Mouse (Mus musculus): ENCODE results near the gene Olfr572. TPM values are rescaled to one million over a fixed set of nuclear protein-coding genes. Genes with fewer than 3 reads are reported as not detected.

Gene Olfr572
- total and polyA plus RNA-seq, 3 experiments: not detected

GRCm38 (mm10) chr7:102974399-102974798, 50.2 kb downstream of the Olfr572 start:
- Histone ChIP-seq H3K4me2 (ENCODE audit: insufficient read depth, low read depth, poor library complexity, severe bottlenecking) (no peak overlapping the region), H3K4me1 (ENCODE audit: control insufficient read depth in 1 of 2, insufficient read depth in 2 of 2) (no peaks in the 10 kb centered on the region), H3K9ac (ENCODE audit: insufficient read depth, low read depth) (no peak overlapping the region), H3K79me2 (replicated peaks; ENCODE audit: control insufficient read depth, extremely low read depth, insufficient read depth, poor library complexity, severe bottlenecking) (no peaks in the 10 kb centered on the region), H3K4me3 (replicated peaks in 1 of 3; ENCODE audit: low read depth in 2 of 3, low read length in 2 of 3, poor library complexity in 1 of 3) (no peak overlapping the region), H3K9me3 (replicated peaks; ENCODE audit: low read length) (no peaks in the 10 kb centered on the region), H3K27me3 (replicated peaks) (no peaks in the 10 kb centered on the region), H3K36me3 (replicated peaks in 1 of 2; ENCODE audit: control insufficient read depth in 1 of 2, insufficient read depth in 1 of 2, low read length in 1 of 2) (no peaks in the 10 kb centered on the region), H3K27ac (ENCODE audit: insufficient read depth, low read depth) (no peak overlapping the region)
- in situ Hi-C loops (cut with MboI; ENCODE audit: low pct_ligation_motif_present, low pct_unique_long_range_greater_than_20kb, low sequenced_read_pairs): no loop called here
- TF ChIP-seq MYC (IDR thresholded peaks at IDR 0.05; ENCODE audit: low read depth, low read length): no peak
- TF ChIP-seq RAD21 (IDR thresholded peaks at IDR 0.05; ENCODE audit: low read depth, low read length): no peak
- no peak for TF ChIP-seq ETS1 (conservative IDR thresholded peaks at IDR 0.05; ENCODE audit: low read depth, low read length)
- no peak for TF ChIP-seq USF1 (IDR thresholded peaks at IDR 0.05; ENCODE audit: low read depth, low read length)
- no peak for TF ChIP-seq SIN3A (IDR thresholded peaks at IDR 0.05; ENCODE audit: low read length)
- TF ChIP-seq NRF1 (IDR thresholded peaks at IDR 0.05; ENCODE audit: low read depth, low read length): no peak
- TF ChIP-seq GABPA (IDR thresholded peaks at IDR 0.05; ENCODE audit: insufficient replicate concordance, low read depth, low read length): no peak
- no peak for TF ChIP-seq MAX (IDR thresholded peaks at IDR 0.05; ENCODE audit: low read length)
- no peak for TF ChIP-seq ZMIZ1 (IDR thresholded peaks at IDR 0.05; ENCODE audit: low read depth, low read length)
- TF ChIP-seq RCOR1 (conservative IDR thresholded peaks at IDR 0.05; ENCODE audit: low read depth, low read length): no peak
- TF ChIP-seq TBP (conservative IDR thresholded peaks at IDR 0.05; ENCODE audit: low read depth, low read length): no peak
- TF ChIP-seq NELFE (IDR thresholded peaks at IDR 0.05; ENCODE audit: low read depth, low read length): no peak
- no peak for TF ChIP-seq JUN (IDR thresholded peaks at IDR 0.05; ENCODE audit: insufficient read depth, low read depth, low read length)
- no peak for TF ChIP-seq IRF4 (IDR thresholded peaks at IDR 0.05; ENCODE audit: low read depth, low read length)
- DNase-seq (ENCODE audit: extremely low read depth): no peak
- dilution Hi-C loops (cut with MboI; ENCODE audit: extremely low pct_ligation_motif_present, extremely low pct_unique_long_range_greater_than_20kb, low sequenced_read_pairs): no loop called here

GRCm38 (mm10) chr7:102975843-102976242, 51.6 kb downstream of the Olfr572 start, which contains the start of gene Olfr577:
TSS of gene Olfr577 (minus strand) at chr7:102975943.
- Histone ChIP-seq H3K36me3 (replicated peaks in 1 of 2; ENCODE audit: control insufficient read depth in 1 of 2, insufficient read depth in 1 of 2, low read length in 1 of 2) (no peaks in the 10 kb centered on the region), H3K9me3 (replicated peaks; ENCODE audit: low read length) (no peaks in the 10 kb centered on the region), H3K27ac (ENCODE audit: insufficient read depth, low read depth) (no peak within 1 kb of the TSS), H3K4me2 (ENCODE audit: insufficient read depth, low read depth, poor library complexity, severe bottlenecking) (no peak within 1 kb of the TSS), H3K4me1 (ENCODE audit: control insufficient read depth in 1 of 2, insufficient read depth in 2 of 2) (no peaks in the 10 kb centered on the region), H3K79me2 (replicated peaks; ENCODE audit: control insufficient read depth, extremely low read depth, insufficient read depth, poor library complexity, severe bottlenecking) (no peaks in the 10 kb centered on the region), H3K4me3 (replicated peaks in 1 of 3; ENCODE audit: low read depth in 2 of 3, low read length in 2 of 3, poor library complexity in 1 of 3) (no peak within 1 kb of the TSS), H3K9ac (ENCODE audit: insufficient read depth, low read depth) (no peak within 1 kb of the TSS), H3K27me3 (replicated peaks) (no peaks in the 10 kb centered on the region)
- in situ Hi-C loops (cut with MboI; ENCODE audit: low pct_ligation_motif_present, low pct_unique_long_range_greater_than_20kb, low sequenced_read_pairs): no loop called here
- DNase-seq (ENCODE audit: extremely low read depth): no peak
- dilution Hi-C loops (cut with MboI; ENCODE audit: extremely low pct_ligation_motif_present, extremely low pct_unique_long_range_greater_than_20kb, low sequenced_read_pairs): no loop called here
- TF ChIP-seq TBP (conservative IDR thresholded peaks at IDR 0.05; ENCODE audit: low read depth, low read length) (no peak), RAD21 (IDR thresholded peaks at IDR 0.05; ENCODE audit: low read depth, low read length) (no peak), GABPA (IDR thresholded peaks at IDR 0.05; ENCODE audit: insufficient replicate concordance, low read depth, low read length) (no peak), ZNF384 (IDR thresholded peaks at IDR 0.05; ENCODE audit: low read depth, low read length) (no peak), POLR2A (IDR thresholded peaks at IDR 0.05; ENCODE audit: low read depth, low read length) (no peak), ELF1 (IDR thresholded peaks at IDR 0.05; ENCODE audit: low read depth, low read length) (no peak), BHLHE40 (IDR thresholded peaks at IDR 0.05; ENCODE audit: low read depth, low read length) (no peak), ZKSCAN1 (IDR thresholded peaks at IDR 0.05; ENCODE audit: borderline replicate concordance, low read depth, low read length) (no peak), MEF2A (IDR thresholded peaks at IDR 0.05; ENCODE audit: borderline replicate concordance, low read depth, low read length) (no peak), E2F4 (IDR thresholded peaks at IDR 0.05; ENCODE audit: insufficient replicate concordance, low read depth, low read length) (no peak), MXI1 (IDR thresholded peaks at IDR 0.05; ENCODE audit: low read depth, low read length) (no peak)

Other genes starting within 250 kb of the Olfr572 start
Only the 20 nearest of the 27 such genes appear.
- gene Olfr559, start 196.9 kb upstream of the Olfr572 start, total RNA-seq (2012; rRNA removed): not detected in 2 replicates
- not detected in 2 replicates for gene Olfr559, start 196.9 kb upstream of the Olfr572 start, total RNA-seq (2014; rRNA removed)
- not detected in 2 replicates for gene Olfr559, start 196.9 kb upstream of the Olfr572 start, polyA plus RNA-seq (2012; ENCODE audit: insufficient read length, low read depth)
- not detected in 2 replicates for gene Olfr560, start 165.0 kb upstream of the Olfr572 start, total RNA-seq (2012; rRNA removed)
- not detected in 2 replicates for gene Olfr560, start 165.0 kb upstream of the Olfr572 start, total RNA-seq (2014; rRNA removed)
- not detected in 2 replicates for gene Olfr560, start 165.0 kb upstream of the Olfr572 start, polyA plus RNA-seq (2012; ENCODE audit: insufficient read length, low read depth)
- not detected in 2 replicates for gene Olfr78, start 164.9 kb upstream of the Olfr572 start, total RNA-seq (2012; rRNA removed)
- not detected in 2 replicates for gene Olfr78, start 164.9 kb upstream of the Olfr572 start, total RNA-seq (2014; rRNA removed)
- gene Olfr78, start 164.9 kb upstream of the Olfr572 start, polyA plus RNA-seq (2012; ENCODE audit: insufficient read length, low read depth): not detected in 2 replicates
- gene Olfr561, start 153.2 kb upstream of the Olfr572 start, total RNA-seq (2012; rRNA removed): not detected in 2 replicates
- not detected in 2 replicates for gene Olfr561, start 153.2 kb upstream of the Olfr572 start, total RNA-seq (2014; rRNA removed)
- not detected in 2 replicates for gene Olfr561, start 153.2 kb upstream of the Olfr572 start, polyA plus RNA-seq (2012; ENCODE audit: insufficient read length, low read depth)
- gene Olfr564, start 120.9 kb upstream of the Olfr572 start, total RNA-seq (2012; rRNA removed): not detected in 2 replicates
- not detected in 2 replicates for gene Olfr564, start 120.9 kb upstream of the Olfr572 start, total RNA-seq (2014; rRNA removed)
- not detected in 2 replicates for gene Olfr564, start 120.9 kb upstream of the Olfr572 start, polyA plus RNA-seq (2012; ENCODE audit: insufficient read length, low read depth)
- gene Olfr566, start 65.6 kb upstream of the Olfr572 start, total RNA-seq (2012; rRNA removed): not detected in 2 replicates
- gene Olfr566, start 65.6 kb upstream of the Olfr572 start, total RNA-seq (2014; rRNA removed): not detected in 2 replicates
- gene Olfr566, start 65.6 kb upstream of the Olfr572 start, polyA plus RNA-seq (2012; ENCODE audit: insufficient read length, low read depth): not detected in 2 replicates
- not detected in 2 replicates for gene Olfr568, start 47.3 kb upstream of the Olfr572 start, total RNA-seq (2012; rRNA removed)
- gene Olfr568, start 47.3 kb upstream of the Olfr572 start, total RNA-seq (2014; rRNA removed): not detected in 2 replicates
- not detected in 2 replicates for gene Olfr568, start 47.3 kb upstream of the Olfr572 start, polyA plus RNA-seq (2012; ENCODE audit: insufficient read length, low read depth)
- gene Olfr569, start 33.5 kb upstream of the Olfr572 start, total RNA-seq (2012; rRNA removed): not detected in 2 replicates
- gene Olfr569, start 33.5 kb upstream of the Olfr572 start, total RNA-seq (2014; rRNA removed): not detected in 2 replicates
- gene Olfr569, start 33.5 kb upstream of the Olfr572 start, polyA plus RNA-seq (2012; ENCODE audit: insufficient read length, low read depth): not detected in 2 replicates
- not detected in 2 replicates for gene Olfr570, start 29.8 kb upstream of the Olfr572 start, total RNA-seq (2012; rRNA removed)
- gene Olfr570, start 29.8 kb upstream of the Olfr572 start, total RNA-seq (2014; rRNA removed): not detected in 2 replicates
- not detected in 2 replicates for gene Olfr570, start 29.8 kb upstream of the Olfr572 start, polyA plus RNA-seq (2012; ENCODE audit: insufficient read length, low read depth)
- gene Olfr571, start 6.9 kb upstream of the Olfr572 start, total RNA-seq (2012; rRNA removed): not detected in 2 replicates
- not detected in 2 replicates for gene Olfr571, start 6.9 kb upstream of the Olfr572 start, total RNA-seq (2014; rRNA removed)
- not detected in 2 replicates for gene Olfr571, start 6.9 kb upstream of the Olfr572 start, polyA plus RNA-seq (2012; ENCODE audit: insufficient read length, low read depth)
- not detected in 2 replicates for gene Olfr573-ps1, start 18.2 kb downstream of the Olfr572 start, total RNA-seq (2012; rRNA removed)
- gene Olfr573-ps1, start 18.2 kb downstream of the Olfr572 start, total RNA-seq (2014; rRNA removed): not detected in 2 replicates
- not detected in 2 replicates for gene Olfr573-ps1, start 18.2 kb downstream of the Olfr572 start, polyA plus RNA-seq (2012; ENCODE audit: insufficient read length, low read depth)
- not detected in 2 replicates for gene Olfr574, start 24.1 kb downstream of the Olfr572 start, total RNA-seq (2012; rRNA removed)
- not detected in 2 replicates for gene Olfr574, start 24.1 kb downstream of the Olfr572 start, total RNA-seq (2014; rRNA removed)
- gene Olfr574, start 24.1 kb downstream of the Olfr572 start, polyA plus RNA-seq (2012; ENCODE audit: insufficient read length, low read depth): not detected in 2 replicates
- gene Olfr575, start 34.4 kb downstream of the Olfr572 start, total RNA-seq (2012; rRNA removed): not detected in 2 replicates
- not detected in 2 replicates for gene Olfr575, start 34.4 kb downstream of the Olfr572 start, total RNA-seq (2014; rRNA removed)
- gene Olfr575, start 34.4 kb downstream of the Olfr572 start, polyA plus RNA-seq (2012; ENCODE audit: insufficient read length, low read depth): not detected in 2 replicates
- gene Olfr576, start 38.3 kb downstream of the Olfr572 start, total RNA-seq (2012; rRNA removed): not detected in 2 replicates
- not detected in 2 replicates for gene Olfr576, start 38.3 kb downstream of the Olfr572 start, total RNA-seq (2014; rRNA removed)
- not detected in 2 replicates for gene Olfr576, start 38.3 kb downstream of the Olfr572 start, polyA plus RNA-seq (2012; ENCODE audit: insufficient read length, low read depth)
- gene Olfr577, start 51.5 kb downstream of the Olfr572 start, total RNA-seq (2012; rRNA removed): not detected in 2 replicates
- not detected in 2 replicates for gene Olfr577, start 51.5 kb downstream of the Olfr572 start, total RNA-seq (2014; rRNA removed)
- gene Olfr577, start 51.5 kb downstream of the Olfr572 start, polyA plus RNA-seq (2012; ENCODE audit: insufficient read length, low read depth): not detected in 2 replicates
- not detected in 2 replicates for gene Olfr578, start 64.9 kb downstream of the Olfr572 start, total RNA-seq (2012; rRNA removed)
- gene Olfr578, start 64.9 kb downstream of the Olfr572 start, total RNA-seq (2014; rRNA removed): not detected in 2 replicates
- not detected in 2 replicates for gene Olfr578, start 64.9 kb downstream of the Olfr572 start, polyA plus RNA-seq (2012; ENCODE audit: insufficient read length, low read depth)
- gene Olfr582, start 113.6 kb downstream of the Olfr572 start, total RNA-seq (2012; rRNA removed): not detected in 2 replicates
- gene Olfr582, start 113.6 kb downstream of the Olfr572 start, total RNA-seq (2014; rRNA removed): not detected in 2 replicates
- gene Olfr582, start 113.6 kb downstream of the Olfr572 start, polyA plus RNA-seq (2012; ENCODE audit: insufficient read length, low read depth): not detected in 2 replicates
- not detected in 2 replicates for gene Olfr583, start 126.9 kb downstream of the Olfr572 start, total RNA-seq (2012; rRNA removed)
- not detected in 2 replicates for gene Olfr583, start 126.9 kb downstream of the Olfr572 start, total RNA-seq (2014; rRNA removed)
- not detected in 2 replicates for gene Olfr583, start 126.9 kb downstream of the Olfr572 start, polyA plus RNA-seq (2012; ENCODE audit: insufficient read length, low read depth)
- gene Olfr584, start 157.5 kb downstream of the Olfr572 start, total RNA-seq (2012; rRNA removed): not detected in 2 replicates
- gene Olfr584, start 157.5 kb downstream of the Olfr572 start, total RNA-seq (2014; rRNA removed): not detected in 2 replicates
- gene Olfr584, start 157.5 kb downstream of the Olfr572 start, polyA plus RNA-seq (2012; ENCODE audit: insufficient read length, low read depth): not detected in 2 replicates
- gene Olfr585, start 173.3 kb downstream of the Olfr572 start, total RNA-seq (2012; rRNA removed): not detected in 2 replicates
- not detected in 2 replicates for gene Olfr585, start 173.3 kb downstream of the Olfr572 start, total RNA-seq (2014; rRNA removed)
- gene Olfr585, start 173.3 kb downstream of the Olfr572 start, polyA plus RNA-seq (2012; ENCODE audit: insufficient read length, low read depth): not detected in 2 replicates

Data from CH12.LX (cell line).